ENCODE assay signal across 17 mouse cellular contexts in genomic region chr7:83852381-83853380, GRCm38 (mm10). TPM values are rescaled to one million over a fixed set of nuclear protein-coding genes. Genes with fewer than 3 reads are reported as not detected.
A peak's percentile ranks its signal among the peaks of the same experiment; 100 is the strongest.
DNase-seq lines count a peak whose midpoint lies in the region; ATAC-seq and TF ChIP-seq lines count a peak whose summit lies in the region.
"Had no signal": no experiment of that assay in that cellular context is flagged by ENCODE, and none has a peak within 500 bp of the region (broad histone marks: within the 10 kb centered on the region; RNA-seq: fewer than 3 reads in every experiment).

No protein-coding gene starts in this region.

- ATAC-seq in embryonic facial prominence, embryonic 14.5 days (ENCODE audit: low read depth), result no peak
- no peak for ATAC-seq in stomach, embryonic 15.5 days (ENCODE audit: insufficient read depth, low FRiP score, low read depth)
- ATAC-seq in stomach, postnatal 0 days (ENCODE audit: low FRiP score, low TSS enrichment), result no peak
- ATAC-seq: Patski had no signal

- no peaks in the 10 kb centered on the region for H3K36me3 ChIP-seq in embryonic facial prominence, embryonic 14.5 days (ENCODE audit: control insufficient read depth, insufficient read depth, low read length)
- no peaks in the 10 kb centered on the region for H3K36me3 ChIP-seq in embryonic facial prominence, embryonic 10.5 days (replicated peaks)
- no peaks in the 10 kb centered on the region for H3K36me3 ChIP-seq in stomach, embryonic 15.5 days
- no peaks in the 10 kb centered on the region for H3K36me3 ChIP-seq in stomach, postnatal 0 days (ENCODE audit: control insufficient read depth, insufficient read depth, low read length)
- H3K36me3 ChIP-seq in midbrain, embryonic 10.5 days, result no peaks in the 10 kb centered on the region

- TF ChIP-seq EP300 in stomach, postnatal 0 days (optimal IDR thresholded peaks at IDR 0.05), result no peak

- H3K27ac ChIP-seq in embryonic facial prominence, embryonic 14.5 days (replicated peaks; ENCODE audit: low read depth, low read length), result 0 out of 2 replicates have a peak overlapping the region, but pooled peaks have one; percentile 2
- no peak overlapping the region for H3K27ac ChIP-seq in embryonic facial prominence, embryonic 10.5 days (replicated peaks)
- 0 out of 2 replicates have a peak overlapping the region, but pooled peaks have one; percentile 45 for H3K27ac ChIP-seq in stomach, embryonic 15.5 days
- H3K27ac ChIP-seq in stomach, postnatal 0 days (replicated peaks), result no peak overlapping the region
- H3K27ac ChIP-seq in midbrain, embryonic 10.5 days (replicated peaks), result peak overlapping the region; percentile 38; the same call in 1 of the 2 replicates

- TF ChIP-seq CTCF in stomach, postnatal 0 days (IDR thresholded peaks at IDR 0.05; ENCODE audit: low read depth), result no peak

- H3K9me3 ChIP-seq in embryonic facial prominence, embryonic 14.5 days (ENCODE audit: control insufficient read depth, low read length), result no peaks in the 10 kb centered on the region
- no peaks in the 10 kb centered on the region for H3K9me3 ChIP-seq in embryonic facial prominence, embryonic 10.5 days
- no peaks in the 10 kb centered on the region for H3K9me3 ChIP-seq in stomach, embryonic 15.5 days
- H3K9me3 ChIP-seq in stomach, postnatal 0 days (ENCODE audit: control insufficient read depth, low read length), result no peaks in the 10 kb centered on the region
- no peaks in the 10 kb centered on the region for H3K9me3 ChIP-seq in midbrain, embryonic 10.5 days (replicated peaks)

- no peak overlapping the region for H3K4me2 ChIP-seq in embryonic facial prominence, embryonic 14.5 days (ENCODE audit: low read depth, low read length)
- no peak overlapping the region for H3K4me2 ChIP-seq in stomach, embryonic 15.5 days
- H3K4me2 ChIP-seq in stomach, postnatal 0 days (replicated peaks; ENCODE audit: low read depth), result no peak overlapping the region
- H3K4me2 ChIP-seq: heart, embryonic 11.5 days had no signal

- H3K27me3 ChIP-seq in embryonic facial prominence, embryonic 14.5 days (replicated peaks; ENCODE audit: control insufficient read depth, insufficient read depth, low read length), result no peaks in the 10 kb centered on the region
- no peaks in the 10 kb centered on the region for H3K27me3 ChIP-seq in embryonic facial prominence, embryonic 10.5 days (replicated peaks; ENCODE audit: low read depth, poor library complexity, severe bottlenecking)
- H3K27me3 ChIP-seq in stomach, embryonic 15.5 days (replicated peaks), result no peaks in the 10 kb centered on the region
- H3K27me3 ChIP-seq in stomach, postnatal 0 days (ENCODE audit: control insufficient read depth, insufficient read depth, low read length), result no peaks in the 10 kb centered on the region
- peaks cover 4% of the 10 kb centered on the region for H3K27me3 ChIP-seq in midbrain, embryonic 10.5 days (ENCODE audit: low read depth, poor library complexity, severe bottlenecking)
- H3K27me3 ChIP-seq: Patski had no signal

- no peaks in the 10 kb centered on the region for H3K4me1 ChIP-seq in embryonic facial prominence, embryonic 14.5 days (ENCODE audit: control insufficient read depth, insufficient read depth, low read length)
- peaks cover 14% of the 10 kb centered on the region for H3K4me1 ChIP-seq in embryonic facial prominence, embryonic 10.5 days
- peaks cover 2% of the 10 kb centered on the region; the same call in 1 of the 2 replicates for H3K4me1 ChIP-seq in stomach, embryonic 15.5 days
- no peaks in the 10 kb centered on the region for H3K4me1 ChIP-seq in stomach, postnatal 0 days (replicated peaks; ENCODE audit: control insufficient read depth, insufficient read depth)
- peaks cover 15% of the 10 kb centered on the region for H3K4me1 ChIP-seq in midbrain, embryonic 10.5 days

- 43% methylated on average over 5 of the region's 5 CpGs for WGBS in embryonic facial prominence, embryonic 14.5 days
- 39% methylated on average over 5 of the region's 5 CpGs for WGBS in embryonic facial prominence, embryonic 10.5 days
- 51% methylated on average over 5 of the region's 5 CpGs for WGBS in stomach, embryonic 15.5 days
- 49% methylated on average over 5 of the region's 5 CpGs for WGBS in stomach, postnatal 0 days
- 42% methylated on average over 5 of the region's 5 CpGs for WGBS in midbrain, embryonic 10.5 days

- no peak overlapping the region for H3K9ac ChIP-seq in embryonic facial prominence, embryonic 14.5 days (ENCODE audit: low read depth, low read length)
- no peak overlapping the region for H3K9ac ChIP-seq in stomach, embryonic 15.5 days
- no peak overlapping the region for H3K9ac ChIP-seq in stomach, postnatal 0 days (ENCODE audit: low read length)

- no peak for DNase-seq in embryonic facial prominence, embryonic 14.5 days (ENCODE audit: low spot score)
- DNase-seq in embryonic facial prominence, embryonic 10.5 days (ENCODE audit: low spot score), result no peak
- no peak for DNase-seq in stomach, postnatal 0 days (ENCODE audit: low spot score)
- no peak for DNase-seq in midbrain, embryonic 10.5 days (ENCODE audit: low spot score)
- DNase-seq in thymus, postnatal 14 days, result peak; percentile 30
- DNase-seq in urinary bladder, postnatal 4 days (ENCODE audit: low spot score in 2 of 2), result no peak
- DNase-seq in right cerebral cortex, postnatal 25 days, result no peak
- DNase-seq: adrenal gland, postnatal 25 days; cerebellum, adult 18-20 months; kidney, adult 11 months; lung, adult 2 months; right cerebral cortex, postnatal 4 days had no signal

- H3K4me3 ChIP-seq in embryonic facial prominence, embryonic 14.5 days (ENCODE audit: low read depth, low read length), result no peak overlapping the region
- no peak overlapping the region for H3K4me3 ChIP-seq in embryonic facial prominence, embryonic 10.5 days
- H3K4me3 ChIP-seq in stomach, embryonic 15.5 days (replicated peaks), result no peak overlapping the region
- no peak overlapping the region for H3K4me3 ChIP-seq in stomach, postnatal 0 days (ENCODE audit: low read depth, low read length)
- H3K4me3 ChIP-seq in midbrain, embryonic 10.5 days, result no peak overlapping the region
- H3K4me3 ChIP-seq: erythroblast, embryonic 14.5 days had no signal

RNA-seq across cellular contexts. Expression of gene Tlnrd1, which starts 31.4 kb away (rescaled TPM):
- 14.9 and 15.1 TPM in 2 replicates for polyA plus RNA-seq in embryonic facial prominence, embryonic 14.5 days (2014; fragmentation: Nextera tagmentation; extraction: Ambion mirVana)
- polyA plus RNA-seq in embryonic facial prominence, embryonic 10.5 days (2016; fragmentation: Nextera tagmentation; extraction: Ambion mirVana), result 14.2 and 14.6 TPM in 2 replicates
- 14.2 and 14.3 TPM in 2 replicates for polyA plus RNA-seq in stomach, embryonic 15.5 days (2015; fragmentation: Nextera tagmentation; extraction: Ambion mirVana)
- polyA plus RNA-seq in stomach, postnatal 0 days (2015; fragmentation: Nextera tagmentation; extraction: Ambion mirVana), result 8.5 and 10.8 TPM in 2 replicates
- polyA plus RNA-seq in midbrain, embryonic 10.5 days (2016; fragmentation: Nextera tagmentation; extraction: Ambion mirVana), result 10.2 and 10.7 TPM in 2 replicates

RNA-seq across cellular contexts. Expression of gene Mesd, which starts 31.6 kb away (rescaled TPM):
- polyA plus RNA-seq in embryonic facial prominence, embryonic 14.5 days (2014; fragmentation: Nextera tagmentation; extraction: Ambion mirVana), result 84.2 and 89.3 TPM in 2 replicates
- 90.6 and 99.6 TPM in 2 replicates for polyA plus RNA-seq in embryonic facial prominence, embryonic 10.5 days (2016; fragmentation: Nextera tagmentation; extraction: Ambion mirVana)
- 107 and 123 TPM in 2 replicates for polyA plus RNA-seq in stomach, embryonic 15.5 days (2015; fragmentation: Nextera tagmentation; extraction: Ambion mirVana)
- 54.7 and 62.9 TPM in 2 replicates for polyA plus RNA-seq in stomach, postnatal 0 days (2015; fragmentation: Nextera tagmentation; extraction: Ambion mirVana)
- 88.1 and 89.2 TPM in 2 replicates for polyA plus RNA-seq in midbrain, embryonic 10.5 days (2016; fragmentation: Nextera tagmentation; extraction: Ambion mirVana)

RNA-seq across cellular contexts. Expression of gene Cfap161, which starts 58.0 kb away (rescaled TPM):
- 2.0 and 4.3 TPM in 2 replicates for polyA plus RNA-seq in embryonic facial prominence, embryonic 14.5 days (2014; fragmentation: Nextera tagmentation; extraction: Ambion mirVana)
- polyA plus RNA-seq in embryonic facial prominence, embryonic 10.5 days (2016; fragmentation: Nextera tagmentation; extraction: Ambion mirVana), result 0.15 TPM in 1 of 2 replicates, not detected in the other
- 0.32 TPM in 1 of 2 replicates, not detected in the other for polyA plus RNA-seq in stomach, embryonic 15.5 days (2015; fragmentation: Nextera tagmentation; extraction: Ambion mirVana)
- polyA plus RNA-seq in stomach, postnatal 0 days (2015; fragmentation: Nextera tagmentation; extraction: Ambion mirVana), result 0.05 and 0.13 TPM in 2 replicates
- 0.09 TPM in 1 of 2 replicates, not detected in the other for polyA plus RNA-seq in midbrain, embryonic 10.5 days (2016; fragmentation: Nextera tagmentation; extraction: Ambion mirVana)
- polyA plus RNA-seq: erythroblast, embryonic 14.5 days; large intestine, adult 2 months; Patski had no signal

Comparison
In these comparisons a context has a peak if more than half of its experiments do, and no peak if none do; other contexts are left out.
1. H3K27ac ChIP-seq: peak in embryonic facial prominence, embryonic 14.5 days (single experiment), stomach, embryonic 15.5 days (single experiment) and midbrain, embryonic 10.5 days (single experiment); none in embryonic facial prominence, embryonic 10.5 days (single experiment) and stomach, postnatal 0 days (single experiment).